Mouse (Mus musculus) cerebral cortex, adult 2 months (tissue): ENCODE results near the gene Eps15.

Source experiments
- WGBS: fragments of 180-500 bp; shearing (Covaris S2); methylation state at CpG from one replicate; pipeline ENCODE4 v1.1.7; 2018; 5-methylcytosine and 5-hydroxymethylcytosine counted together

Gene Eps15

GRCm38 (mm10) chr4:109279689-109280458 lies at the start of gene Eps15:
TSS of gene Eps15 (plus strand) at chr4:109280268.
- 4% methylated on average over 44 of the region's 44 CpGs for WGBS

GRCm38 (mm10) chr4:109234185-109234584 lies 45.9 kb upstream of the Eps15 start, which contains the start of gene Calr4:
TSS of gene Calr4 (plus strand) at chr4:109234485.
- WGBS = 86% methylated on average over 2 of the region's 2 CpGs

GRCm38 (mm10) chr4:109234806-109235350 lies 45.2 kb upstream of the Eps15 start:
- WGBS = 56% methylated on average over 9 of the region's 9 CpGs

- 73% methylated on average over 7 of the region's 7 CpGs for WGBS
These were observed 43.7 kb upstream of the Eps15 start for GRCm38 (mm10) chr4:109236186-109236879.

- WGBS = 82% methylated on average over 24 of the region's 24 CpGs
These were observed 41.4 kb upstream of the Eps15 start for GRCm38 (mm10) chr4:109238428-109239268.

GRCm38 (mm10) chr4:109241934-109242333 lies 38.1 kb upstream of the Eps15 start:
- WGBS = 63% methylated on average over 4 of the region's 4 CpGs

GRCm38 (mm10) chr4:109244506-109244905 lies 35.6 kb upstream of the Eps15 start:
- 91% methylated on average over 7 of the region's 7 CpGs for WGBS

GRCm38 (mm10) chr4:109245016-109245620 lies 35.0 kb upstream of the Eps15 start:
- WGBS = 89% methylated on average over 6 of the region's 6 CpGs

- WGBS = 60% methylated on average over 3 of the region's 3 CpGs
These were observed 28.5 kb upstream of the Eps15 start for GRCm38 (mm10) chr4:109251605-109252004.

GRCm38 (mm10) chr4:109252199-109252598 lies 27.9 kb upstream of the Eps15 start:
- 85% methylated on average over 4 of the region's 4 CpGs for WGBS

GRCm38 (mm10) chr4:109253664-109254151 lies 26.4 kb upstream of the Eps15 start:
- WGBS = 79% methylated on average over 11 of the region's 11 CpGs

GRCm38 (mm10) chr4:109254511-109254910 lies 25.6 kb upstream of the Eps15 start:
- 91% methylated on average over 5 of the region's 5 CpGs for WGBS

- WGBS = 76% methylated on average over 2 of the region's 2 CpGs
These were observed 24.7 kb upstream of the Eps15 start for GRCm38 (mm10) chr4:109255321-109255720.

GRCm38 (mm10) chr4:109255727-109256417 lies 24.2 kb upstream of the Eps15 start:
- WGBS = 89% methylated on average over 11 of the region's 11 CpGs

GRCm38 (mm10) chr4:109256791-109257190 lies 23.3 kb upstream of the Eps15 start:
- WGBS = 87% methylated on average over 6 of the region's 6 CpGs

- 86% methylated on average over 6 of the region's 6 CpGs for WGBS
These were observed 18.0 kb upstream of the Eps15 start for GRCm38 (mm10) chr4:109262068-109262467.

GRCm38 (mm10) chr4:109266056-109266455 lies 14.0 kb upstream of the Eps15 start:
- WGBS = 92% methylated on average over 3 of the region's 3 CpGs

GRCm38 (mm10) chr4:109266744-109267143 lies 13.3 kb upstream of the Eps15 start:
- WGBS = 96% methylated on average over 2 of the region's 2 CpGs

GRCm38 (mm10) chr4:109267452-109267851 lies 12.6 kb upstream of the Eps15 start:
- WGBS = 82% methylated on average over 3 of the region's 3 CpGs

- 71% methylated on average over 3 of the region's 3 CpGs for WGBS
These were observed 11.2 kb upstream of the Eps15 start for GRCm38 (mm10) chr4:109268903-109269302.

GRCm38 (mm10) chr4:109271803-109272202 lies 8.3 kb upstream of the Eps15 start:
- 91% methylated on average over 4 of the region's 4 CpGs for whole genome bisulfite sequencing
